Mouse (Mus musculus): ENCODE measurements around the gene Mrps23.

Gene Mrps23

GRCm38 (mm10) chr11:88207697-88208096, 3.5 kb downstream of the Mrps23 start:
- in situ Hi-C loops (cut with MseI, MboI) = loop anchor here in 1 of 2 experiments (5.0 kb wide), 1 partner anchor 235 kb away; no protein-coding TSS in a partner anchor

DNA sequence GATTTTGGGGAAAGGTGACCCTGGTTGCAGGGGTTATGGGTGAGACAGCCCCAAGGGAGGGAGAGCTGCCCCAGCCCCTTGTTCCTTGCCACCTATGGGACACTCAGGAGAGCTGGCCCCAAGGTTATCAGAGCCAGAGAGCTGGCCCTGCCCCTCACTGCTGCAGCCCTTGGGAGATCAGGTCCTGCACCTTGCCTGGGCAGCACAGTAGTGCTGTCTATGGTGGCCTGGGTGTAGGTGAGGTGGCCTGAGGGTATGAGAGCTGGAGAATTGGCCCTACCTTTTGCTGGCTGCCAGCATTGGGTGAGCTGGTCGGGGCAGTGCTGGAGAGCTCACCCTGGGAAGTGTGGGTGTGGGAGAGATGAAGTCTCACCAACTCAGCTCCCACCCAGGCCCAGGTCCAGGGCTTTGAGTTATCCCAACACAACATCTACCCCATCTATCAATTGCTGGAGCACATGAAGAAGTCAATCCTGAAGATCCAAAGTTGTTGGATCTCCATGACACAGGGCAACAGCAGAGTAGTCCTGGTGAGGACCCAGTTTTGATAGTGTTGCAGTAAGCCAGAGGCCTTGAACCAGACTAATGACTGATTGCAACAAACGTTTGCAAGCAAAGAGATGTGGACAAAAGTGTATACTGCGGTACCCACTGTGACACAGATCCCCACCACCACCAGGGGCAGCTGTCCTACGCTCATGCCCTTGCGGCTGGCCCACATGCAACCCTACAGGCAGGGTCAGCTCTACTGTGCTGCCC, 7.8 kb downstream of the Mrps23 start:
- in situ Hi-C loops (cut with MseI, MboI) = no loop called here

DNA sequence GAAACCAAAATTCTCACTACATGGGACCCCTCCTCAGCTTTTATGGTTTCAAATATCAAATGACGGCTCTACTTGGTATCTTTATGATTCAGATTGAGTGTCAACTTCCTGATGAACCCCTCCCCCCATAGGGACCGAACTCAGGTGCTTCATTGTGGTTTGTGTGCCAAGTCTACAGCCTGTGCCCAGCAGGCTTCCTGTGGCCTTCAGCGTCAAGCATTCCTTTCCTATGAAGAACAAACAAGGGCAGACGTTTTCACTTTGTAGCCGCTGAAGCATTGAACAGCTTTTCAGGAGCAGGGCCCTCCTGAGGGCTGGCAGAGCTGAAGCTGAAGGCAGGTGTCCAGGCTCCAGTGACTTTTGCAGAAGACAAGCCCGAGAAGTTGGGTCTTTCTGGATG, 9.6 kb downstream of the Mrps23 start:
- in situ Hi-C loops (cut with MseI, MboI) = no loop called here

GRCm38 (mm10) chr11:88214881-88215831, 11.0 kb downstream of the Mrps23 start:
- in situ Hi-C loops (cut with MseI, MboI) = no loop called here

GRCm38 (mm10) chr11:88216231-88216685, 12.1 kb downstream of the Mrps23 start:
- in situ Hi-C loops (cut with MseI, MboI) = no loop called here

DNA sequence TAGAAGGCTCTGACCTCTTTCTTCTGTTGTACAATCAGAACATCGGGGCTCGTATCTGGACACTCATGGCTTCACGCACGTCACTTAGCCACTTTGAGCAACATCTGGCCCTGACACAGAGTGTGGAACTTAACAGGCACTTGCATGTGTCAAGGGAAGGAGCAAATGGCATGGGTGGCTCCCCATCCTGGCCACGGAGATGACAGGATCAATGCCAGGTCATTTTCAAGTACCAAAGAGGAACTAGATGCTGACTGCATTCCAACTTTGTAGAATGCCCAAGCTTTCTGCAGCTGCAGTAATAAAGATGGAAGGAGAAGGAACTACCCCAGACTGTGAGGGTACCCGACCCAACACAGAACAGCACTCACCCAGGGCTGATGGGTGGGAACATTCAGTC, 14.0 kb downstream of the Mrps23 start:
- in situ Hi-C loops (cut with MseI, MboI) = no loop called here

GRCm38 (mm10) chr11:88218586-88218985, 14.4 kb downstream of the Mrps23 start:
- in situ Hi-C loops (cut with MseI, MboI) = no loop called here

DNA sequence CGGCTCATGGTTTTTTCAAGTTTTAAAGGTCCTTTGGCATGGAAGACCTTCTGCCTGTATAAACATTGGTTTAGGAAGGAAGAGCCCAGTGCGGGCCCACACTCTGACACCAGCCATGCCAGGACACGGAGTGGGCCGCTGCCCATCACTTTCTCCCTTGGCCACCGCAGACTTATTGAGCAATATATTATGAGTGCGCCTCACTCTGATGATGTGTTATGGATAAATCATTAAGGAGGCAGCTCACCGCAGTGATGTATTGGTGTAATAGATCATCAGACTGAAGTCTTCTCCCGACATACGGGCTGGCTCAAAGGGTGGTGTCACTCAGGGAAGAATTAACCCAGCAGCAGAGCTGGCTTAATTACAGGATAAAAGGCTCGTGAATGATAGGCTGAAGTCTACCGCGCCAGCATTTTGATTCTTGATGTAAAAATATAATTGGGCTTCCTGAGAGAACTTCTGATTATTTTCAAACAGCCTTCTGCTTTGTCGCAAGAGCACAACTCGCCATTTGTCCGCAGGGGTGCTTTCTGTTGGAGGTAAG, 17.8 kb downstream of the Mrps23 start:
- in situ Hi-C loops (cut with MseI, MboI) = no loop called here

- in situ Hi-C loops (cut with MseI, MboI) = no loop called here
Observed at GRCm38 (mm10) chr11:88227001-88227957, 23.1 kb downstream of the Mrps23 start.

DNA sequence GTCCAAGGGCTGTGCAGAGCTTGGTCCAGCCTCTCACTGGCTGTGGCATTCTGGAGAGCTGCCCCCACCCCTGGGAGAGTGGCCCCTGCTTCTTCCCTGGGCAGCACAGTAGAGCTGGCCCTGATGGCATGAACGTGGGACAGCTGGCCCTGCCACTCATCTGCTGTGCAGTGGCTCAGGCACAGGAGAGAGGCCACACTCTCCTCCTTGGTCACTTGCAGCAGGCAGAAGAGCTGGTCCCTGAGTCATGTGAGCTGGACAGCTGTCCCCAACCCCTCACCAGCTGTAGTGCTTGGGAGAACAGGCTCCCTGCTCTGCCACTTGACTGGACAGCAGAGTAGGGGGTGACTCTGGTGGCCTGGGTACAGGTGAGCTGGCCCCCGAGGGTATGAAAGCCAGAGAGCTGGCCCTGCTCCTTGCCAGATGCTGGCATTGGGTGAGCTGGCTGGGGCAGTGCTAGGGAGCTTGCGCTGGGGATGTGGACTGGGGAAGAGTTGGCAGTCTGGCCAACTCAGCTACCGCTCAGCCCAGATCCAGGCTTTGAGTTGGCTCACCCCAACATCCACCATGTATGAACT, 27.1 kb downstream of the Mrps23 start:
- in situ Hi-C loops (cut with MseI, MboI) = no loop called here

GRCm38 (mm10) chr11:88233528-88234427, 29.6 kb downstream of the Mrps23 start:
- in situ Hi-C loops (cut with MseI, MboI) = no loop called here

DNA sequence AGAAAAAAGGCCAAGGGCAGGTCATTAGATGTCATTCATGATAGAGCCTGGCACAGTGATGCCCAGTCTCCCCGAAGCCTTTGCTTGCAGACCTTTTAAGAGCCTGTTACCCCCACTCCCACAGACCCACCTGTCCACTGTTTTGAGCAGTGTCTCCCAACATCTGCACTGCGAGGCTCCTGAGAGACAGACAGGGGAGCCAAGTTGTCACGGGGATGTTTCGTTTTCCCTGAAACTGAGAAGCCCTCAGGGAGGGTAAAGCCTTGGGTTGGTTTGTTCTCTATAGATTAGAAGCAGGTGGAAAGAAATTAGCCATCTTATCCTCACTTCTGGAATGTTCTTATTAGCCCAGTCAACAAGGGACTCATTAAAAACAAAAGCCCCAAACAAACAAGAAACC, 30.6 kb downstream of the Mrps23 start:
- in situ Hi-C loops (cut with MseI, MboI) = no loop called here

DNA sequence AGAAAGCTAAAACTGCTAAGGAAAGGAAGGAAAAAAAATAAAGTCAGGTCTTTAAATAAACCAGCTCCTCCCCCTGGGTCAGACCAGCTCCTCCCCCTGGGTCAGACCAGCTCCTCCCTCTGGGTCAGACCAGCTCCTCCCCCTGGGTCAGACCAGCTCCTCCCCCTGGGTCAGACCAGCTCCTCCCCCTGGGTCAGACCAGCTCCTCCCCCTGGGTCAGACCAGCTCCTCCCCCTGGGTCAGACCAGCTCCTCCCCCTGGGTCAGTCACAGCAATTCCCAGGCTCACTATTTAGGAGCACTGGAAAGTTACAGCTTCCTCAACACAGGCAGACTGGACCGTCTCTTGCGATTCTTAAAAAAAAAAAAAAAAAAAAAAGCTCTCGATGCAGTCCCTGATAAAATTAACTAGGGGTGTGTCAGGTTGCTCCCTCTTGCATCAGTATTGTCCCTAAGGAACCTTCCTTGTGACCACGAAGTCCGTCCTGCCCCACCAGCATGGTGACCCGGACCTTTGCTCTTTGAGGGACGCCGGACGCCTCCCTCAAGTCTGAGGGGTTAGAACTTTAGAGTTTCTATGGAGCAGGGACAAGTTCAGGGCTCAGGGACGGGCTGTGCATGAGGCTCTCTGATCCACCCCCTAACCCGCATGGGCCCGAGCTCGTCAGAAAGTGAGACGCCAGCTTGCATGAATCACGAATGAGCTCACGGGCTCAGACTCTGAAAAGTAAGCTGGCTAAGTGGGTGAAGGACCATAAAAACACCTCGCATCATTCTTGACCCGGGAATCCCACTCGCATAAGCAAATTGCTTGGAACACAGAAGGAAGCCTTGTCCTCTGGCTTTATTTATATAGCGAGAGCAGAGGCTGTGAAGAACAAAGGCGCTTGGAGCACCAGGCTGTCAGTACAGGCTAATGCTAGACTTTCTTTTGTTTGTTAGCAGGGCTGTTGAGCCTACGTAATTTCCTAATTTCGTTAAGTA, 31.3 kb downstream of the Mrps23 start:
- in situ Hi-C loops (cut with MseI, MboI) = no loop called here

DNA sequence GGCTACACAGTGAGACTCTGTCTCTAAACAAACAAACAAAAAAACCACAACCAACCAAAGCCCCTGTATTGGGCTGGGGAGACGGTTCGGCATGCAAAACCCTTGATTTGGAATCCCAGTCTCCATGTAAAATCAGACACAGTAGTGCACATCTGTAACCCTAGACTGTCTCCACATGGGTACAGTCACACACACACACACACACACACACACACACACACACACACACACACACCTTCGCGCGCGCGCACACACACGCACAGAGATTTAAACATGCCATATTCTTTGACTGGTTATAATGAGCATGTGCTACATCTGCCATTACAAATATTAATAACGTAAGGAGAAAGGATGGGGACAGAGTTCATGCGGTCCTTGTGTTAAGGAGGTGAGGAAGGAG, 36.1 kb downstream of the Mrps23 start:
- in situ Hi-C loops (cut with MseI, MboI) = no loop called here

DNA sequence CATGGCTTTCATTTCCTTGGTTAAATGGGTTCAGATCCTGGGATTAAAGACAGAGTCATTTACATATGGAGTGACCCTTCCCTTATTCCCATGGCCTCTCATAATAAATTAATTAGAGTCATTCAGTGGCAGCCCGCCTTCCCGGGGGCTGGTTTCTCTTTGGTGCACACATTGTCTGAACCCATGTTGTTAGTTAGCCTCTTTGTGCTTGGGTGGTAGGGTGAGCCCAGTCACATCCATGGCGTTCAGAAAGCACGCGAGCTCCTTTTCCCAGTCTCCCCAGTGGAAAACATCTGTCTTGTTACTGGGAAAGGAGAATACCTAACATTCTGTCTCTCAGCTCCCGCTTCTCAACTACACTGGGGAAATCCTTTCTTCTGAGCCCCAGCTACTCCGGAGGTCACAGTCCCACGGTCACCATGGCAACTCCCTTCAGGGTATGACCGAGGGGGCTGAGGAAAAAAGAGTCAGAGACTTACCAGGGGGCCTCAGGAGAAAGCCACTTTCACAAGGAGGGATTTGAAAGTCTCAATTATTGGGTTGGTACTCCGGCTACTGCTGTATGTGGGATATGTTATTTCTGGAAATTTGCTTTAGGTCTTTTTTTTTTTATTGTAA, 36.7 kb downstream of the Mrps23 start:
- in situ Hi-C loops (cut with MseI, MboI) = no loop called here

DNA sequence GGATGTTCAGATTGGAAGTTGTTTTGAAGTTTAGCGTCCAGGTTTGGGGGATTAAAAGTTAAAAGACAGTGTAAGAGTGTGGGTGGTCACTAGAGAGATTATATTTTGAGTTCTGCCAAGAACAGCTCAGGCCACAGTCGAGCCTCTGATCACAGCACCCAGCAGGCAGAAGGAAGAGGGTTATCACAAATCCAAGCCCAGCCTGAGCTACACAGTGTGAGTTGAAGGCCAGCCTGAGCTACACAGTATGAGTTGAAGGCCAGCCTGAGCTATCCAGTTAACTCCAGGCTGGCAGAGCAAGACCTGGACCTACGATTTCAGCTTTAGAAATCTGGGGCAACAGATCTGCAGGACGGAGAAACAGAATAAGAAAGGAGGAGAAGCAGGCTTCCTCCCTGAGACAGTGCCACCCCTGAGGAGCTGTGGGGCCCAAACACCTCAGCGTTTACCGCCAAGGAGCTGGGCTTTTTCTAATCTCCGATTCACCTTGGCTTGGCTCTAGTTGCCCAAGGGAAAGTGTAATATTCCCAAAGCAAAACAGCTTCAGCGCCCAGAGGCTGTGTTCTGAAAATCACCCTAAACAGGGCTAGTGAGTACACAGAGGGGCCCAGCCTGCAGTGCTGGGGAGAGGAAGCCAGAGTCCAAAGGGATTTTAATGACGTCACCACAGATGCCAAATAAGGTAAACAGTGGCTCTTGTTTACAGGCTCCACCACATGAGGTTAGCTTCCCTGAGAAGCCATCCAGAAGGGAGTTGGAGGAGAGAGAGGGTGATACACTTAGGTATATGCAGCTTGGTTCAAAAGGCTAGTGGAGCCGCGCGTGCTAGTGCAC, 37.5 kb downstream of the Mrps23 start:
- in situ Hi-C loops (cut with MseI, MboI) = no loop called here

DNA sequence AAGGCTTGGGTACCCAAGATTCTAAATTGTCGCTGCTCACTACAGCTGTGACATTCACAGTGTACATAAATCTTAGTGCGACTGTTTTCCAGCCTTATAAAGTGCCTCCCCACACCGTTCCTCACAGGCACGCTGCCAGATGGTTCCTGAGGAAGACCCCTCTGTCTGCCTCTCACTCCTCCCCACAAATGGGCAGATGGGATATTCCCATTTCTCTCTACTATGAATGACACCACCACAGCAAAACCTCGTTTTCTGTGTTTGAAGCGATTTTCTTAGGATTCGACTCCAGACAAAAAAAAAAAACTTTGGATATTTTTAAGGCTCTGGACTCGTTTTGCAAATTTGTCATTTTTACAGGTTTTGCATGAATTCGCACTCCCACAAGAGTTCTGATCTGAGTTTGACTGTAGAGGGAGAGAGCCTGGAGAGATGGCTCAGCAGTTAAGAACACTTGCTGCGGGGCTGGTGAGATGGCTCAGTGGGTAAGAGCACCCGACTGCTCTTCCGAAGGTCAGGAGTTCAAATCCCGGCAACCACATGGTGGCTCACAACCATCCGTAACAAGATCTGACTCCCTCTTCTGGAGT, 41.5 kb downstream of the Mrps23 start:
- in situ Hi-C loops (cut with MseI, MboI) = no loop called here

All from mouse trophoblast stem cell (cell line).